Mouse (Mus musculus): ENCODE measurements around the gene Cfc1. TPM values are rescaled to one million over a fixed set of nuclear protein-coding genes. Genes with fewer than 3 reads are reported as not detected.

The Cfc1 gene
- polyA plus RNA-seq, 1 experiment from 2014 or later: not detected

GRCm38 (mm10) chr1:34571431-34571830 is 36.0 kb downstream of the Cfc1 start:
- WGBS: 80% methylated on average over 6 of the region's 6 CpGs
- no peak overlapping the region for H3K9ac ChIP-seq (ENCODE audit: low read depth, low read length)
- no peak overlapping the region for H3K4me3 ChIP-seq (ENCODE audit: low read length)
- H3K4me1 ChIP-seq (ENCODE audit: control insufficient read depth, insufficient read depth, low read length): no peaks in the 10 kb centered on the region
- H3K9me3 ChIP-seq (ENCODE audit: control insufficient read depth, low read length): no peaks in the 10 kb centered on the region
- H3K27me3 ChIP-seq (replicated peaks; ENCODE audit: control insufficient read depth, insufficient read depth, low read length): no peaks in the 10 kb centered on the region
- no peak overlapping the region for H3K27ac ChIP-seq (ENCODE audit: low read length)
- H3K4me2 ChIP-seq (ENCODE audit: low read depth, low read length): no peak overlapping the region
- no peak for ATAC-seq
- H3K36me3 ChIP-seq (ENCODE audit: control insufficient read depth, insufficient read depth, low read length): no peaks in the 10 kb centered on the region

- 81% methylated on average over 6 of the region's 6 CpGs for WGBS
- H3K4me3 ChIP-seq (ENCODE audit: low read length): no peak overlapping the region
- H3K9me3 ChIP-seq (ENCODE audit: control insufficient read depth, low read length): no peaks in the 10 kb centered on the region
- H3K4me2 ChIP-seq (ENCODE audit: low read depth, low read length): no peak overlapping the region
- no peak overlapping the region for H3K9ac ChIP-seq (ENCODE audit: low read depth, low read length)
- peaks cover 3% of the 10 kb centered on the region; the same call in 1 of the 2 replicates for H3K27me3 ChIP-seq (replicated peaks; ENCODE audit: control insufficient read depth, insufficient read depth, low read length)
- no peak for ATAC-seq
- H3K4me1 ChIP-seq (ENCODE audit: control insufficient read depth, insufficient read depth, low read length): no peaks in the 10 kb centered on the region
- H3K27ac ChIP-seq (ENCODE audit: low read length): no peak overlapping the region
- no peaks in the 10 kb centered on the region for H3K36me3 ChIP-seq (ENCODE audit: control insufficient read depth, insufficient read depth, low read length)
These were observed 37.8 kb downstream of the Cfc1 start for GRCm38 (mm10) chr1:34573221-34573620.

GRCm38 (mm10) chr1:34578851-34579781 is 43.7 kb downstream of the Cfc1 start, which contains the start of gene Amer3:
Gene Amer3, plus strand, starts transcription at chr1:34579657.
- H3K9ac ChIP-seq (ENCODE audit: low read depth, low read length): no peak within 1 kb of the TSS
- no peaks in the 10 kb centered on the region for H3K9me3 ChIP-seq (ENCODE audit: control insufficient read depth, low read length)
- peak within 1 kb of the TSS; percentile 67 for H3K4me2 ChIP-seq (ENCODE audit: low read depth, low read length)
- H3K4me3 ChIP-seq (ENCODE audit: low read length): peak within 1 kb of the TSS; percentile 42
- ATAC-seq: peak; percentile 96
- WGBS: under 1% methylated on average over 50 of the region's 53 CpGs
- no peaks in the 10 kb centered on the region for H3K36me3 ChIP-seq (ENCODE audit: control insufficient read depth, insufficient read depth, low read length)
- H3K27me3 ChIP-seq (replicated peaks; ENCODE audit: control insufficient read depth, insufficient read depth, low read length): peaks cover 15% of the 10 kb centered on the region
- H3K27ac ChIP-seq (ENCODE audit: low read length): no peak within 1 kb of the TSS
- peaks cover 7% of the 10 kb centered on the region for H3K4me1 ChIP-seq (ENCODE audit: control insufficient read depth, insufficient read depth, low read length)

GRCm38 (mm10) chr1:34579782-34580356 is 44.4 kb downstream of the Cfc1 start:
- WGBS: 1% methylated on average over 18 of the region's 18 CpGs
- peak overlapping the region; percentile 42 for H3K4me3 ChIP-seq (ENCODE audit: low read length)
- ATAC-seq: no peak; the same call in 1 of the 2 replicates
- H3K36me3 ChIP-seq (ENCODE audit: control insufficient read depth, insufficient read depth, low read length): no peaks in the 10 kb centered on the region
- H3K9me3 ChIP-seq (ENCODE audit: control insufficient read depth, low read length): no peaks in the 10 kb centered on the region
- H3K27me3 ChIP-seq (replicated peaks; ENCODE audit: control insufficient read depth, insufficient read depth, low read length): peaks cover 15% of the 10 kb centered on the region
- H3K4me2 ChIP-seq (ENCODE audit: low read depth, low read length): peak overlapping the region; percentile 67
- H3K4me1 ChIP-seq (ENCODE audit: control insufficient read depth, insufficient read depth, low read length): peaks cover 7% of the 10 kb centered on the region
- H3K27ac ChIP-seq (ENCODE audit: low read length): no peak overlapping the region
- no peak overlapping the region for H3K9ac ChIP-seq (ENCODE audit: low read depth, low read length)

- Histone ChIP-seq H3K4me2 (ENCODE audit: low read depth, low read length) (no peak overlapping the region), H3K36me3 (ENCODE audit: control insufficient read depth, insufficient read depth, low read length) (no peaks in the 10 kb centered on the region), H3K27ac (ENCODE audit: low read length) (no peak overlapping the region), H3K9me3 (ENCODE audit: control insufficient read depth, low read length) (no peaks in the 10 kb centered on the region), H3K9ac (ENCODE audit: low read depth, low read length) (no peak overlapping the region), H3K27me3 (replicated peaks; ENCODE audit: control insufficient read depth, insufficient read depth, low read length) (peaks cover 13% of the 10 kb centered on the region), H3K4me3 (ENCODE audit: low read length) (no peak overlapping the region), H3K4me1 (ENCODE audit: control insufficient read depth, insufficient read depth, low read length) (peaks cover 7% of the 10 kb centered on the region)
- WGBS: 69% methylated on average over 6 of the region's 6 CpGs
- no peak for ATAC-seq
These were observed 46.8 kb downstream of the Cfc1 start for GRCm38 (mm10) chr1:34582218-34582617.

GRCm38 (mm10) chr1:34583821-34584263 is 48.4 kb downstream of the Cfc1 start:
- H3K4me1 ChIP-seq (ENCODE audit: control insufficient read depth, insufficient read depth, low read length): peaks cover 7% of the 10 kb centered on the region
- 26% methylated on average over 4 of the region's 4 CpGs for WGBS
- H3K9ac ChIP-seq (ENCODE audit: low read depth, low read length): no peak overlapping the region
- ATAC-seq: no peak
- no peak overlapping the region for H3K27ac ChIP-seq (ENCODE audit: low read length)
- H3K27me3 ChIP-seq (replicated peaks; ENCODE audit: control insufficient read depth, insufficient read depth, low read length): peaks cover 8% of the 10 kb centered on the region
- no peaks in the 10 kb centered on the region for H3K9me3 ChIP-seq (ENCODE audit: control insufficient read depth, low read length)
- no peak overlapping the region for H3K4me2 ChIP-seq (ENCODE audit: low read depth, low read length)
- H3K36me3 ChIP-seq (ENCODE audit: control insufficient read depth, insufficient read depth, low read length): no peaks in the 10 kb centered on the region
- H3K4me3 ChIP-seq (ENCODE audit: low read length): no peak overlapping the region

GRCm38 (mm10) chr1:34584736-34585135 is 49.3 kb downstream of the Cfc1 start:
- 80% methylated on average over 4 of the region's 4 CpGs for WGBS

GRCm38 (mm10) chr1:34587298-34588096 is 52.0 kb downstream of the Cfc1 start:
- no peak for ATAC-seq
- H3K36me3 ChIP-seq (ENCODE audit: control insufficient read depth, insufficient read depth, low read length): no peaks in the 10 kb centered on the region
- H3K27ac ChIP-seq (ENCODE audit: low read length): no peak overlapping the region
- H3K9ac ChIP-seq (ENCODE audit: low read depth, low read length): no peak overlapping the region
- H3K4me1 ChIP-seq (ENCODE audit: control insufficient read depth, insufficient read depth, low read length): no peaks in the 10 kb centered on the region
- no peak overlapping the region for H3K4me3 ChIP-seq (ENCODE audit: low read length)
- no peaks in the 10 kb centered on the region for H3K27me3 ChIP-seq (replicated peaks; ENCODE audit: control insufficient read depth, insufficient read depth, low read length)
- no peaks in the 10 kb centered on the region for H3K9me3 ChIP-seq (ENCODE audit: control insufficient read depth, low read length)
- 77% methylated on average over 22 of the region's 22 CpGs for WGBS
- no peak overlapping the region for H3K4me2 ChIP-seq (ENCODE audit: low read depth, low read length)

More at GRCm38 (mm10) chr1:34584736-34585135, 49.3 kb downstream of the Cfc1 start:
- Histone ChIP-seq H3K4me2 (ENCODE audit: low read depth, low read length) (no peak overlapping the region), H3K27ac (ENCODE audit: low read length) (no peak overlapping the region), H3K36me3 (ENCODE audit: control insufficient read depth, insufficient read depth, low read length) (no peaks in the 10 kb centered on the region), H3K27me3 (replicated peaks; ENCODE audit: control insufficient read depth, insufficient read depth, low read length) (peaks cover 2% of the 10 kb centered on the region; the same call in 1 of the 2 replicates), H3K4me1 (ENCODE audit: control insufficient read depth, insufficient read depth, low read length) (peaks cover 1% of the 10 kb centered on the region; the same call in 1 of the 2 replicates), H3K4me3 (ENCODE audit: low read length) (no peak overlapping the region), H3K9me3 (ENCODE audit: control insufficient read depth, low read length) (no peaks in the 10 kb centered on the region), H3K9ac (ENCODE audit: low read depth, low read length) (no peak overlapping the region)
- ATAC-seq: no peak
